Comparison of ENCODE assay signal across 8 mouse cellular contexts in the genomic region with DNA sequence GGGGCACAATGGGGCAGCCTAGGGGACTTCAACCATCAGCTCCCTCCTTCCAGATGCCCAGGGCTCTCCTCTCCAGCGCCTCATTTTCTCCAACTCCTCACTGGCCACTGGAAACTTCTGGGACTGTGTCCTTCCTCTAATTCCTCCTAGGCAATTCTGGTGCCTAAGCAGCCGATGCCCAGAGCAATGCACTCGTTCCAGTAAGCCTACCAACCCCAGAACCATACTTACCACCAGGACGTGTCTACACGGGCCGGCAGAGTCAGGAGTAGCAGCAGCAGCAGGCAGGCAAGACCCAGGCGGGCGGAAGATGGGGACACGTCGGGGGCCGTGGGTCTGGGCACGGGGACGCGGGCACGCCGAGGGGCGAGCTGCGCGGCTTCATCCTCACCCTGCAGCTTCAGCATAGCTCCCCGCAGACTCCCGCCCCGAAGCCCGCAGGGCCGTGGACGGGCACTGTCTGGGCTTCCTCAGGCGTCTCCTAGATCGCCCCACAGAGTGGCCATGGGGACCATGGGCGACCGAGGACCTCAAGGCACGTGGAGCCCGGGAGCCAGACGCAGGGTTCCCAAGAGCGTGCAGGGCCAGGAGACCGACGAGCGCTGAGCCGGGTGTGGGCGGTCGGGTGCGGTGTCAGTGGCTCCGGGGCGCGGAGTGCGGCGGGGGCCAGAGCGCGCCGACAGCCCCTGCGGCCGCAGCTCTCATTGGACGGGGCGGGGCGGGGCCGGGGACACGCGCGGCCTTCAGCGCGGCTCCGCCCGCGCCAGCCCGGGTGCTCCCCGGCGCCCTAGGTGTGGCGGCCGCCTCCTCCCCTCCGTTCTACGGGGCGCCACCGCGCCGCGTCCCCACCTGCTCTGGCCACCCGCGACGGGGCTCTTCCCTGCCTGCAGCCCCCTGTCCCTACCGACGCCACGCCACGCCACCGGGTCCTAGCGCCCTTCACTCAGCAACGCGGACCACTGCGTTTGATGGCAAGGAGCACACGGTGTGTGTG. TPM values are rescaled to one million over a fixed set of nuclear protein-coding genes. Genes with fewer than 3 reads are reported as not detected.
DNase-seq lines count a peak whose midpoint lies in the region; ATAC-seq and TF ChIP-seq lines count a peak whose summit lies in the region.

A gene (minus strand): TSS at position 856 of the 994 bp plus-strand sequence.

- no peak for TF ChIP-seq CTCF in bone marrow macrophage, adult 2 months (IDR thresholded peaks at IDR 0.05; ENCODE audit: low read depth, low read length)

- no peak for TF ChIP-seq POLR2A in bone marrow macrophage, adult 2 months (IDR thresholded peaks at IDR 0.05; ENCODE audit: borderline replicate concordance, low read depth, low read length)
- TF ChIP-seq POLR2A in limb, embryonic 14.5 days (IDR thresholded peaks at IDR 0.05; ENCODE audit: borderline replicate concordance, extremely low read depth, insufficient read depth, insufficient read length): no peak

- H3K27ac ChIP-seq in lung, embryonic 15.5 days: peak within 1 kb of the TSS; percentile 69
- no peak within 1 kb of the TSS for H3K27ac ChIP-seq in bone marrow macrophage, adult 2 months (ENCODE audit: insufficient read depth, low read depth, low read length)
- no peak within 1 kb of the TSS for H3K27ac ChIP-seq in limb, embryonic 14.5 days (replicated peaks; ENCODE audit: low read depth, low read length)
- no peak within 1 kb of the TSS for H3K27ac ChIP-seq in neural tube, embryonic 14.5 days (ENCODE audit: low read depth, low read length)

- WGBS in lung, embryonic 15.5 days: 1% methylated on average over 67 of the region's 87 CpGs
- 4% methylated on average over 58 of the region's 87 CpGs for WGBS in limb, embryonic 14.5 days
- WGBS in neural tube, embryonic 14.5 days: 2% methylated on average over 74 of the region's 87 CpGs

- H3K4me1 ChIP-seq in lung, embryonic 15.5 days: peaks cover 63% of the 10 kb centered on the region
- peaks cover 9% of the 10 kb centered on the region for H3K4me1 ChIP-seq in bone marrow macrophage, adult 2 months (ENCODE audit: control insufficient read depth, insufficient read depth, low read length)
- H3K4me1 ChIP-seq in limb, embryonic 14.5 days (ENCODE audit: control insufficient read depth, insufficient read depth, low read length): peaks cover 24% of the 10 kb centered on the region
- peaks cover 10% of the 10 kb centered on the region for H3K4me1 ChIP-seq in neural tube, embryonic 14.5 days (ENCODE audit: control insufficient read depth, insufficient read depth, low read length)

- no peak for DNase-seq in lung, postnatal 36 days
- DNase-seq in heart, postnatal 10 days: peak; percentile 32 to 37
- DNase-seq in limb, embryonic 14.5 days (ENCODE audit: low spot score): no peak
- no peak for DNase-seq in spleen, postnatal 36 days (ENCODE audit: low spot score in 2 of 2)
- DNase-seq in frontal cortex, postnatal 25 days (ENCODE audit: low spot score in 2 of 2): no peak

- H3K4me3 ChIP-seq in lung, embryonic 15.5 days: peak within 1 kb of the TSS; percentile 56
- H3K4me3 ChIP-seq in bone marrow macrophage, adult 2 months (ENCODE audit: insufficient read depth, low read length): peak within 1 kb of the TSS; percentile 46
- H3K4me3 ChIP-seq in limb, embryonic 14.5 days (replicated peaks; ENCODE audit: low read length): peak within 1 kb of the TSS; percentile 51
- peak within 1 kb of the TSS; percentile 48 for H3K4me3 ChIP-seq in neural tube, embryonic 14.5 days (ENCODE audit: low read depth, low read length)

- H3K36me3 ChIP-seq in lung, embryonic 15.5 days: no peaks in the 10 kb centered on the region
- H3K36me3 ChIP-seq in limb, embryonic 14.5 days (ENCODE audit: control insufficient read depth, insufficient read depth, low read length): no peaks in the 10 kb centered on the region
- no peaks in the 10 kb centered on the region for H3K36me3 ChIP-seq in neural tube, embryonic 14.5 days (ENCODE audit: control insufficient read depth, insufficient read depth, low read length)

- peak within 1 kb of the TSS; percentile 78 for H3K4me2 ChIP-seq in lung, embryonic 15.5 days
- peak within 1 kb of the TSS; percentile 69 for H3K4me2 ChIP-seq in limb, embryonic 14.5 days (replicated peaks; ENCODE audit: low read depth, low read length, severe bottlenecking)
- peak within 1 kb of the TSS; percentile 70 for H3K4me2 ChIP-seq in neural tube, embryonic 14.5 days (ENCODE audit: low read depth, low read length)

- peaks cover 51% of the 10 kb centered on the region for H3K27me3 ChIP-seq in lung, embryonic 15.5 days
- H3K27me3 ChIP-seq in limb, embryonic 14.5 days (ENCODE audit: control insufficient read depth, insufficient read depth, low read length): peaks cover 35% of the 10 kb centered on the region
- peaks cover 34% of the 10 kb centered on the region for H3K27me3 ChIP-seq in neural tube, embryonic 14.5 days (ENCODE audit: control insufficient read depth, insufficient read depth, low read length)

- H3K9ac ChIP-seq in lung, embryonic 15.5 days: peak within 1 kb of the TSS; percentile 42; the same call in 1 of the 2 replicates
- peak within 1 kb of the TSS; percentile 46 for H3K9ac ChIP-seq in limb, embryonic 14.5 days (ENCODE audit: low read depth, low read length, severe bottlenecking)
- H3K9ac ChIP-seq in neural tube, embryonic 14.5 days (replicated peaks; ENCODE audit: low read depth, low read length): peak within 1 kb of the TSS; percentile 44

- no peaks in the 10 kb centered on the region for H3K9me3 ChIP-seq in lung, embryonic 15.5 days
- H3K9me3 ChIP-seq in limb, embryonic 14.5 days (ENCODE audit: control insufficient read depth, low read length): no peaks in the 10 kb centered on the region
- H3K9me3 ChIP-seq in neural tube, embryonic 14.5 days (ENCODE audit: control insufficient read depth, low read length): no peaks in the 10 kb centered on the region

- intact Hi-C loops in heart, postnatal 10 days (cut with DNase I): no loop called here

- peak; percentile 32; the same call in 1 of the 2 replicates for ATAC-seq in lung, embryonic 15.5 days (ENCODE audit: borderline replicate concordance, extremely low read depth, low FRiP score, low TSS enrichment)
- ATAC-seq in limb, embryonic 14.5 days (ENCODE audit: low FRiP score, low read depth): peak; percentile 38; the same call in 1 of the 2 replicates
- ATAC-seq in neural tube, embryonic 14.5 days (ENCODE audit: low read depth): peak; percentile 73; the same call in 1 of the 2 replicates

RNA-seq across cellular contexts. Expression of the gene that starts here (rescaled TPM):
- polyA plus RNA-seq in lung, embryonic 15.5 days (2015; fragmentation: Nextera tagmentation; extraction: Ambion mirVana): 2.0 and 2.4 TPM in 2 replicates
- polyA plus RNA-seq in bone marrow macrophage, adult 2 months (2012; ENCODE audit: insufficient read depth, insufficient read length, missing spikeins): not detected in 2 replicates
- total RNA-seq in heart, postnatal 10 days (2021): 1 to 10 TPM in 1 of 2 experiments, under 1 TPM in 1; 0.84 to 2.1 TPM
- 3.1 and 3.6 TPM in 2 replicates for polyA plus RNA-seq in limb, embryonic 14.5 days (2012; rRNA removed)
- polyA plus RNA-seq in limb, embryonic 14.5 days (2014; fragmentation: Nextera tagmentation; extraction: Ambion mirVana): 1.4 and 1.5 TPM in 2 replicates
- 0.81 and 0.91 TPM in 2 replicates for polyA plus RNA-seq in neural tube, embryonic 14.5 days (2014; fragmentation: Nextera tagmentation; extraction: Ambion mirVana)

Comparison
In these comparisons a context has a peak if more than half of its experiments do, and no peak if none do; other contexts are left out.
1. Peak in ATAC-seq, H3K4me3 ChIP-seq, H3K9ac ChIP-seq and H3K4me2 ChIP-seq in neural tube, embryonic 14.5 days; RNA of the gene not detected or under 1 TPM.
2. DNase-seq: peak in heart, postnatal 10 days (2 of 2); none in lung, postnatal 36 days (single experiment), limb, embryonic 14.5 days (single experiment), spleen, postnatal 36 days (0 of 2) and frontal cortex, postnatal 25 days (0 of 2).
3. Peak in every context shown above with its lines, with median percentiles within 50 percentile points of each other: ATAC-seq, H3K4me2 ChIP-seq, H3K4me3 ChIP-seq and H3K9ac ChIP-seq.